Mouse (Mus musculus): ENCODE measurements around the gene Gm15319.
"Not testable (repeated sequence)": the region's sequence is repeated elsewhere in the genome, so short reads cannot be mapped to it uniquely, and the experiment has no call there.

The Gm15319 gene

GRCm38 (mm10) chr8:20297939-20298505 lies 65.0 kb downstream of the Gm15319 start:
- DNase-seq (ENCODE audit: low read depth, low spot score) = not testable (repeated sequence)

- peak; percentile 80 for DNase-seq (ENCODE audit: low read depth, low spot score)
Measured at GRCm38 (mm10) chr8:20296803-20297702, 66.0 kb downstream of the Gm15319 start.

GRCm38 (mm10) chr8:20295881-20296280 lies 67.1 kb downstream of the Gm15319 start:
- not testable (repeated sequence) for DNase-seq (ENCODE audit: low read depth, low spot score)

GRCm38 (mm10) chr8:20294826-20295225 lies 68.2 kb downstream of the Gm15319 start:
- DNase-seq (ENCODE audit: low read depth, low spot score) = not testable (repeated sequence)

- DNase-seq (ENCODE audit: low read depth, low spot score) = not testable (repeated sequence)
Measured at GRCm38 (mm10) chr8:20293966-20294365, 69.0 kb downstream of the Gm15319 start.

- not testable (repeated sequence) for DNase-seq (ENCODE audit: low read depth, low spot score)
Measured at GRCm38 (mm10) chr8:20290015-20290414, 73.0 kb downstream of the Gm15319 start.

- not testable (repeated sequence) for DNase-seq (ENCODE audit: low read depth, low spot score)
Measured at GRCm38 (mm10) chr8:20288878-20289277, 74.1 kb downstream of the Gm15319 start.

- not testable (repeated sequence) for DNase-seq (ENCODE audit: low read depth, low spot score)
Measured at GRCm38 (mm10) chr8:20287706-20288105, 75.3 kb downstream of the Gm15319 start.

All from forelimb bud, embryonic 11.5 days (tissue).